Mouse (Mus musculus) thymus, postnatal 36 days (tissue): ENCODE data around the gene Mecr.
A peak's percentile ranks its signal among the peaks of the same experiment; 100 is the strongest.
"Not testable (repeated sequence)": the region's sequence is repeated elsewhere in the genome, so short reads cannot be mapped to it uniquely, and the experiment has no call there.

Experiments used
- DNase-seq, 2 experiments: peaks; one replicate each; pipeline ENCODE4 v3.0.0; 2022; ENCODE audit warnings: mixed read lengths in 2 of 2

Gene Mecr

GRCm38 (mm10) chr4:131843290-131843743, at the start of gene Mecr:
Gene Mecr, plus strand, starts transcription at chr4:131843470.
- peak; percentile 87 to 89 for DNase-seq

GRCm38 (mm10) chr4:131796312-131797080, 46.8 kb upstream of the Mecr start:
- no peak for DNase-seq

- DNase-seq, result no peak
Measured at GRCm38 (mm10) chr4:131797483-131797882, 45.8 kb upstream of the Mecr start.

- DNase-seq, result no peak
Measured at GRCm38 (mm10) chr4:131797920-131798319, 45.4 kb upstream of the Mecr start.

- no peak for DNase-seq
Measured at GRCm38 (mm10) chr4:131798968-131799367, 44.3 kb upstream of the Mecr start.

GRCm38 (mm10) chr4:131803846-131804245, 39.4 kb upstream of the Mecr start:
- no peak for DNase-seq

- not testable (repeated sequence) for DNase-seq
Measured at GRCm38 (mm10) chr4:131804732-131805131, 38.5 kb upstream of the Mecr start.

GRCm38 (mm10) chr4:131805255-131805654, 38.0 kb upstream of the Mecr start:
- DNase-seq, result no peak

GRCm38 (mm10) chr4:131812458-131812857, 30.8 kb upstream of the Mecr start:
- DNase-seq, result no peak

- no peak for DNase-seq
Measured at GRCm38 (mm10) chr4:131813798-131814197, 29.5 kb upstream of the Mecr start.

GRCm38 (mm10) chr4:131814869-131815268, 28.4 kb upstream of the Mecr start:
- DNase-seq, result no peak

GRCm38 (mm10) chr4:131815774-131816173, 27.5 kb upstream of the Mecr start:
- no peak for DNase-seq

GRCm38 (mm10) chr4:131818926-131819325, 24.3 kb upstream of the Mecr start:
- no peak for DNase-seq

GRCm38 (mm10) chr4:131821161-131821731, 22.0 kb upstream of the Mecr start:
- DNase-seq, result no peak

GRCm38 (mm10) chr4:131822583-131822982, 20.7 kb upstream of the Mecr start:
- no peak for DNase-seq

- no peak for DNase-seq
Measured at GRCm38 (mm10) chr4:131824939-131825338, 18.3 kb upstream of the Mecr start.

GRCm38 (mm10) chr4:131825830-131826229, 17.4 kb upstream of the Mecr start:
- DNase-seq, result peak; percentile 46 to 52

GRCm38 (mm10) chr4:131826905-131827304, 16.4 kb upstream of the Mecr start:
- DNase-seq, result no peak

GRCm38 (mm10) chr4:131829123-131829522, 14.1 kb upstream of the Mecr start:
- no peak for DNase-seq

GRCm38 (mm10) chr4:131831546-131832045, 11.7 kb upstream of the Mecr start:
- no peak for DNase-seq

GRCm38 (mm10) chr4:131832759-131833407, 10.4 kb upstream of the Mecr start:
- no peak for DNase-seq

GRCm38 (mm10) chr4:131833971-131834609, 9.2 kb upstream of the Mecr start:
- DNase-seq, result no peak

- DNase-seq, result no peak
Measured at GRCm38 (mm10) chr4:131836351-131836881, 6.9 kb upstream of the Mecr start.
